Mouse (Mus musculus) intestine, postnatal 0 days (tissue): ENCODE measurements at regions not wholly inside any gene's neighbourhood (a gene's known extent, or its start where the extent isn't known, plus 50 kb on each side); places are given as distances from the start of the nearest gene placed in this dataset.

Source experiments
- ATAC-seq: fragments of 200-750 bp; cut with Nextera tagmentation; 2 replicates; pipeline ENCODE4 v1.8.0; 2017; ENCODE audit warnings: mild to moderate bottlenecking, moderate TSS enrichment, moderate library complexity
- H3K27ac ChIP-seq: fragments of 300-500 bp; sonication (generic); 2 replicates; pipeline ENCODE4 v1.5.1; 2014; ENCODE audit warnings: mild to moderate bottlenecking, low read depth, low read length, moderate library complexity
- H3K27me3 ChIP-seq: fragments of 300-500 bp; sonication (generic); replicated peaks from 2 replicates; pipeline ENCODE4 v1.6.1; 2014; ENCODE audit warnings: low read length, mixed read lengths; ENCODE audit not compliant: control insufficient read depth, insufficient read depth
- H3K36me3 ChIP-seq: fragments of 300-500 bp; sonication (generic); 2 replicates; pipeline ENCODE4 v1.6.1; 2014; ENCODE audit warnings: mild to moderate bottlenecking, moderate library complexity; ENCODE audit not compliant: control insufficient read depth, insufficient read depth
- H3K4me1 ChIP-seq: fragments of 300-500 bp; sonication (generic); replicated peaks from 2 replicates; pipeline ENCODE4 v1.6.1; 2014; ENCODE audit warnings: antibody characterized with exemption, low read length, mixed read lengths; ENCODE audit not compliant: control insufficient read depth, insufficient read depth
- H3K4me2 ChIP-seq: fragments of 300-500 bp; sonication (generic); replicated peaks from 2 replicates; pipeline ENCODE4 v1.6.1; 2014; ENCODE audit warnings: low read depth, mild to moderate bottlenecking, moderate library complexity
- H3K4me3 ChIP-seq: fragments of 300-500 bp; sonication (generic); 2 replicates; pipeline ENCODE4 v1.5.1; 2014; ENCODE audit warnings: low read depth, low read length
- H3K9ac ChIP-seq: fragments of 300-500 bp; sonication (generic); 2 replicates; pipeline ENCODE4 v1.6.1; 2014; ENCODE audit warnings: mild to moderate bottlenecking, low read depth, low read length
- H3K9me3 ChIP-seq: fragments of 300-500 bp; sonication (generic); 2 replicates; pipeline ENCODE4 v1.6.1; 2016; ENCODE audit warnings: mixed run types; ENCODE audit not compliant: control insufficient read depth
- CTCF ChIP-seq: sonication (generic); IDR thresholded peaks from 2 replicates; pipeline ENCODE4 v1.5.1; 2016; ENCODE audit warnings: low read depth, mild to moderate bottlenecking, control low read depth, antibody characterized with exemption, moderate library complexity
- WGBS: fragments of 180-500 bp; shearing (Covaris S2); extraction: QIAGEN DNeasy Blood & Tissue Kit; methylation state at CpG from one replicate; pipeline ENCODE4 v1.1.7; 2014; 5-methylcytosine and 5-hydroxymethylcytosine counted together

GRCm38 (mm10) chr6:148603878-148604277 lies 159.7 kb upstream of the Tmtc1 start:
- H3K4me2 ChIP-seq, result no peak overlapping the region
- no peaks in the 10 kb centered on the region for H3K36me3 ChIP-seq
- WGBS, result 83% methylated on average over 2 of the region's 2 CpGs
- no peaks in the 10 kb centered on the region for H3K4me1 ChIP-seq
- no peak overlapping the region for H3K9ac ChIP-seq
- no peak for TF ChIP-seq CTCF
- H3K9me3 ChIP-seq, result no peaks in the 10 kb centered on the region
- H3K27me3 ChIP-seq, result no peaks in the 10 kb centered on the region
- no peak overlapping the region for H3K4me3 ChIP-seq
- ATAC-seq, result no peak
- no peak overlapping the region for H3K27ac ChIP-seq

- no peak overlapping the region for H3K4me2 ChIP-seq
- H3K9me3 ChIP-seq, result no peaks in the 10 kb centered on the region
- TF ChIP-seq CTCF, result no peak
- no peaks in the 10 kb centered on the region for H3K27me3 ChIP-seq
- H3K4me3 ChIP-seq, result no peak overlapping the region
- H3K36me3 ChIP-seq, result no peaks in the 10 kb centered on the region
- no peak overlapping the region for H3K9ac ChIP-seq
- H3K27ac ChIP-seq, result no peak overlapping the region
- 79% methylated on average over 4 of the region's 4 CpGs for WGBS
- no peak for ATAC-seq
- H3K4me1 ChIP-seq, result no peaks in the 10 kb centered on the region
These were observed 159.3 kb upstream of the Tmtc1 start for GRCm38 (mm10) chr6:148603460-148603859.

GRCm38 (mm10) chr6:148602894-148603293 lies 158.7 kb upstream of the Tmtc1 start:
- no peaks in the 10 kb centered on the region for H3K36me3 ChIP-seq
- no peak overlapping the region for H3K9ac ChIP-seq
- 86% methylated on average over 2 of the region's 2 CpGs for WGBS
- H3K4me1 ChIP-seq, result no peaks in the 10 kb centered on the region
- no peaks in the 10 kb centered on the region for H3K9me3 ChIP-seq
- no peaks in the 10 kb centered on the region for H3K27me3 ChIP-seq
- no peak overlapping the region for H3K4me3 ChIP-seq
- no peak overlapping the region for H3K4me2 ChIP-seq
- no peak for TF ChIP-seq CTCF
- H3K27ac ChIP-seq, result no peak overlapping the region
- no peak for ATAC-seq

GRCm38 (mm10) chr6:148600934-148601333 lies 156.7 kb upstream of the Tmtc1 start:
- Histone ChIP-seq H3K9me3 (no peaks in the 10 kb centered on the region), H3K4me1 (no peaks in the 10 kb centered on the region), H3K4me3 (no peak overlapping the region), H3K27me3 (no peaks in the 10 kb centered on the region), H3K36me3 (no peaks in the 10 kb centered on the region), H3K4me2 (no peak overlapping the region), H3K9ac (no peak overlapping the region), H3K27ac (no peak overlapping the region)
- TF ChIP-seq CTCF, result no peak
- no peak for ATAC-seq
- 58% methylated on average over 2 of the region's 2 CpGs for WGBS

GRCm38 (mm10) chr6:148599473-148599872 lies 155.3 kb upstream of the Tmtc1 start:
- no peak for ATAC-seq
- no peak overlapping the region for H3K4me2 ChIP-seq
- no peak overlapping the region for H3K4me3 ChIP-seq
- no peaks in the 10 kb centered on the region for H3K4me1 ChIP-seq
- 83% methylated on average over 4 of the region's 4 CpGs for WGBS
- no peaks in the 10 kb centered on the region for H3K36me3 ChIP-seq
- no peaks in the 10 kb centered on the region for H3K27me3 ChIP-seq
- H3K9ac ChIP-seq, result no peak overlapping the region
- no peak for TF ChIP-seq CTCF
- H3K9me3 ChIP-seq, result no peaks in the 10 kb centered on the region
- no peak overlapping the region for H3K27ac ChIP-seq

GRCm38 (mm10) chr6:148598746-148599337 lies 154.7 kb upstream of the Tmtc1 start:
- 17% methylated on average over 16 of the region's 16 CpGs for WGBS
- no peaks in the 10 kb centered on the region for H3K9me3 ChIP-seq
- H3K4me1 ChIP-seq, result no peaks in the 10 kb centered on the region
- TF ChIP-seq CTCF, result no peak
- no peaks in the 10 kb centered on the region for H3K36me3 ChIP-seq
- no peaks in the 10 kb centered on the region for H3K27me3 ChIP-seq
- no peak for ATAC-seq
- no peak overlapping the region for H3K27ac ChIP-seq
- no peak overlapping the region for H3K4me3 ChIP-seq
- H3K9ac ChIP-seq, result no peak overlapping the region
- peak overlapping the region; percentile 55 for H3K4me2 ChIP-seq
